Comparison of ENCODE assay signal across 8 mouse cellular contexts in genomic region chr7:24546068-24546614, GRCm38 (mm10). TPM values are rescaled to one million over a fixed set of nuclear protein-coding genes. Genes with fewer than 3 reads are reported as not detected.
A peak's percentile ranks its signal among the peaks of the same experiment; 100 is the strongest.
DNase-seq lines count a peak whose midpoint lies in the region; ATAC-seq and TF ChIP-seq lines count a peak whose summit lies in the region.

Gene Pinlyp, minus strand, starts transcription at chr7:24546118.
Gene Xrcc1, plus strand, starts transcription at chr7:24546289.

- TF ChIP-seq EP300 in heart, postnatal 0 days (IDR thresholded peaks at IDR 0.05; ENCODE audit: low read depth) = no peak
- TF ChIP-seq EP300 in liver, embryonic 14.5 days (IDR thresholded peaks at IDR 0.05; ENCODE audit: low read depth) = no peak

- 20% methylated on average over 13 of the region's 13 CpGs for WGBS in kidney, adult 2 months
- WGBS in heart, postnatal 0 days = 29% methylated on average over 13 of the region's 13 CpGs
- 50% methylated on average over 13 of the region's 13 CpGs for WGBS in liver, embryonic 14.5 days (ENCODE audit: insufficient replicate concordance)
- WGBS in stomach, embryonic 16.5 days = 37% methylated on average over 13 of the region's 13 CpGs

- no peaks in the 10 kb centered on the region for H3K9me3 ChIP-seq in heart, postnatal 0 days (replicated peaks; ENCODE audit: control insufficient read depth, low read length)
- H3K9me3 ChIP-seq in liver, embryonic 14.5 days (ENCODE audit: control insufficient read depth, low read length) = no peaks in the 10 kb centered on the region
- no peaks in the 10 kb centered on the region for H3K9me3 ChIP-seq in stomach, embryonic 16.5 days (replicated peaks; ENCODE audit: control insufficient read depth, low read length)

- no peak for TF ChIP-seq CTCF in kidney, adult 2 months (conservative IDR thresholded peaks at IDR 0.05; ENCODE audit: insufficient read depth, insufficient read length, low read depth, low read length)
- no peak for TF ChIP-seq CTCF in heart, postnatal 0 days (IDR thresholded peaks at IDR 0.05; ENCODE audit: low read depth)
- no peak for TF ChIP-seq CTCF in liver, embryonic 14.5 days (IDR thresholded peaks at IDR 0.05; ENCODE audit: low read depth)

- peak within 1 kb of the TSS; percentile 78 for H3K4me3 ChIP-seq in kidney, adult 2 months (ENCODE audit: insufficient read depth, low read depth, low read length)
- H3K4me3 ChIP-seq in heart, postnatal 0 days (ENCODE audit: low read depth, low read length) = peak within 1 kb of the TSS; percentile 84
- peak within 1 kb of the TSS; percentile 92 to 93 for H3K4me3 ChIP-seq in liver, embryonic 14.5 days (ENCODE audit: insufficient read depth in 1 of 2, low read depth in 2 of 2, low read length in 2 of 2)
- H3K4me3 ChIP-seq in stomach, embryonic 16.5 days (replicated peaks; ENCODE audit: low read length) = peak within 1 kb of the TSS; percentile 89

- DNase-seq in kidney, adult 2 months = no peak
- DNase-seq in kidney, adult 8-10 months = no peak
- peak; percentile 39 for DNase-seq in MN1 (ENCODE audit: low spot score)
- no peak for DNase-seq in heart, postnatal 0 days (ENCODE audit: low spot score)
- no peak for DNase-seq in liver, embryonic 14.5 days (ENCODE audit: low read depth in 3 of 3, low spot score in 3 of 3)
- no peak for DNase-seq in adrenal gland, adult 18-20 months (ENCODE audit: low spot score in 2 of 2)
- DNase-seq in layer of hippocampus, postnatal 25 days (ENCODE audit: extremely low spot score in 1 of 2, low spot score in 1 of 2) = no peak

- TF ChIP-seq POLR2A in kidney, adult 2 months (IDR thresholded peaks at IDR 0.05; ENCODE audit: low read depth, low read length) = no peak

- peak within 1 kb of the TSS; percentile 82 for H3K9ac ChIP-seq in heart, postnatal 0 days (replicated peaks; ENCODE audit: low read depth, low read length)
- H3K9ac ChIP-seq in liver, embryonic 14.5 days (replicated peaks) = peak within 1 kb of the TSS; percentile 89
- peak within 1 kb of the TSS; percentile 92 for H3K9ac ChIP-seq in stomach, embryonic 16.5 days (ENCODE audit: low read length)

- no peaks in the 10 kb centered on the region for H3K36me3 ChIP-seq in kidney, adult 2 months (ENCODE audit: control insufficient read depth, insufficient read depth, low read length)
- peaks cover 16% of the 10 kb centered on the region for H3K36me3 ChIP-seq in heart, postnatal 0 days (replicated peaks; ENCODE audit: control insufficient read depth, insufficient read depth, low read length)
- peaks cover 2% of the 10 kb centered on the region for H3K36me3 ChIP-seq in liver, embryonic 14.5 days (replicated peaks; ENCODE audit: control insufficient read depth, insufficient read depth, low read depth)
- H3K36me3 ChIP-seq in stomach, embryonic 16.5 days (ENCODE audit: control insufficient read depth, insufficient read depth, low read length) = peaks cover 3% of the 10 kb centered on the region; the same call in 1 of the 2 replicates

- ATAC-seq in heart, postnatal 0 days (ENCODE audit: insufficient read depth, low read depth) = no peak
- ATAC-seq in liver, embryonic 14.5 days (ENCODE audit: insufficient read depth) = no peak
- 0 out of 2 replicates have a peak, but pooled peaks have one; percentile 5 for ATAC-seq in stomach, embryonic 16.5 days (ENCODE audit: insufficient read depth, low FRiP score)

- H3K27me3 ChIP-seq in kidney, adult 2 months (replicated peaks; ENCODE audit: control insufficient read depth, insufficient read depth, low read length) = no peaks in the 10 kb centered on the region
- no peaks in the 10 kb centered on the region for H3K27me3 ChIP-seq in heart, postnatal 0 days (ENCODE audit: control insufficient read depth, insufficient read depth, low read length)
- no peaks in the 10 kb centered on the region for H3K27me3 ChIP-seq in liver, embryonic 14.5 days (ENCODE audit: control insufficient read depth, insufficient read depth, low read length)
- no peaks in the 10 kb centered on the region for H3K27me3 ChIP-seq in stomach, embryonic 16.5 days (ENCODE audit: control insufficient read depth, insufficient read depth, low read length)

- H3K4me1 ChIP-seq in kidney, adult 2 months (ENCODE audit: control insufficient read depth, insufficient read depth, low read length) = peaks cover 11% of the 10 kb centered on the region
- H3K4me1 ChIP-seq in heart, postnatal 0 days (ENCODE audit: control insufficient read depth, insufficient read depth) = peaks cover 4% of the 10 kb centered on the region; the same call in 1 of the 2 replicates
- peaks cover 0 to 12% of the 10 kb centered on the region in 2 experiments; a peak in 3 of 4 replicates for H3K4me1 ChIP-seq in liver, embryonic 14.5 days (replicated peaks; ENCODE audit: control insufficient read depth in 2 of 2, insufficient read depth in 2 of 2, low read length in 1 of 2)
- H3K4me1 ChIP-seq in stomach, embryonic 16.5 days (ENCODE audit: control insufficient read depth, insufficient read depth, low read length) = peaks cover 15% of the 10 kb centered on the region

- peak within 1 kb of the TSS; percentile 85 for H3K4me2 ChIP-seq in heart, postnatal 0 days (ENCODE audit: low read depth, low read length)
- peak within 1 kb of the TSS; percentile 87 for H3K4me2 ChIP-seq in liver, embryonic 14.5 days (ENCODE audit: low read depth)
- H3K4me2 ChIP-seq in stomach, embryonic 16.5 days (ENCODE audit: low read depth, low read length) = peak within 1 kb of the TSS; percentile 81

- H3K27ac ChIP-seq in kidney, adult 2 months (ENCODE audit: insufficient read depth, low read depth, low read length) = peak within 1 kb of the TSS; percentile 72
- peak within 1 kb of the TSS; percentile 24 for H3K27ac ChIP-seq in heart, postnatal 0 days (ENCODE audit: low read depth)
- no peak within 1 kb of the TSS; the same call in 1 of the 2 replicates for H3K27ac ChIP-seq in liver, embryonic 14.5 days
- H3K27ac ChIP-seq in stomach, embryonic 16.5 days (ENCODE audit: low read length) = peak within 1 kb of the TSS; percentile 93

RNA-seq across cellular contexts. Expression of gene Pinlyp, which starts in this region (rescaled TPM):
- not detected in 2 replicates for polyA plus RNA-seq in kidney, adult 2 months (2012; rRNA removed)
- total RNA-seq in heart, postnatal 0 days (2014; rRNA removed; ENCODE audit: low replicate concordance) = not detected in 2 replicates
- not detected in 2 replicates for polyA plus RNA-seq in heart, postnatal 0 days (2015; fragmentation: Nextera tagmentation; extraction: Ambion mirVana)
- polyA plus RNA-seq in liver, embryonic 14.5 days (2012; rRNA removed) = not detected in 2 replicates
- polyA plus RNA-seq in liver, embryonic 14.5 days (2014; fragmentation: Nextera tagmentation; extraction: Ambion mirVana) = not detected in 2 replicates
- polyA plus RNA-seq in stomach, embryonic 16.5 days (2015; fragmentation: Nextera tagmentation; extraction: Ambion mirVana) = 16.4 and 26.0 TPM in 2 replicates
- total RNA-seq in adrenal gland, adult 18-20 months (2021) = not detected
- total RNA-seq in layer of hippocampus, postnatal 25 days (2021) = not detected

RNA-seq across cellular contexts. Expression of gene Xrcc1, which starts in this region (rescaled TPM):
- 29.0 and 31.2 TPM in 2 replicates for polyA plus RNA-seq in kidney, adult 2 months (2012; rRNA removed)
- total RNA-seq in heart, postnatal 0 days (2014; rRNA removed; ENCODE audit: low replicate concordance) = 30.3 and 46.1 TPM in 2 replicates
- polyA plus RNA-seq in heart, postnatal 0 days (2015; fragmentation: Nextera tagmentation; extraction: Ambion mirVana) = 30.7 and 31.1 TPM in 2 replicates
- polyA plus RNA-seq in liver, embryonic 14.5 days (2012; rRNA removed) = 27.8 and 28.8 TPM in 2 replicates
- 27.3 and 40.9 TPM in 2 replicates for polyA plus RNA-seq in liver, embryonic 14.5 days (2014; fragmentation: Nextera tagmentation; extraction: Ambion mirVana)
- polyA plus RNA-seq in stomach, embryonic 16.5 days (2015; fragmentation: Nextera tagmentation; extraction: Ambion mirVana) = 91.4 and 114 TPM in 2 replicates
- 10 to 100 TPM; 35.9 to 37.1 TPM for total RNA-seq in adrenal gland, adult 18-20 months (2021)
- 10 to 100 TPM; 34.8 to 43.0 TPM for total RNA-seq in layer of hippocampus, postnatal 25 days (2021)

Comparison
In these comparisons a context has a peak if more than half of its experiments do, and no peak if none do; other contexts are left out.
1. RNA of gene Pinlyp (polyA plus RNA-seq): 16.4 to 26.0 TPM in stomach, embryonic 16.5 days; not detected in kidney, adult 2 months, not detected in liver, embryonic 14.5 days and not detected in heart, postnatal 0 days; every median in the first group is over 10 times any median in the second.
2. Peak in every context shown above with its lines, with median percentiles within 50 percentile points of each other: H3K4me3 ChIP-seq, H3K4me2 ChIP-seq and H3K9ac ChIP-seq.